Mouse (Mus musculus) gastrocnemius, postnatal 25 days (tissue): ENCODE results near the gene Skap2. TPM values are rescaled to one million over a fixed set of nuclear protein-coding genes. Genes with fewer than 3 reads are reported as not detected.
A peak's percentile ranks its signal among the peaks of the same experiment; 100 is the strongest.

Experiments used
- DNase-seq: peaks from one replicate; pipeline ENCODE4 v3.0.0; 2022
- long read RNA-seq, 2 experiments: library from polyadenylated mRNA; stranded (forward); transcript quantifications; one replicate each; pipeline ENCODE4 v2.0.0; 2021
- total RNA-seq, 2 experiments: library from RNA; stranded (reverse); gene quantifications; 1 replicate in 1 of 2; 2 replicates in 1 of 2; pipeline ENCODE4 v1.2.3; 2021

Skap2 gene
- total RNA-seq = 1 to 10 TPM; 2.1 to 6.6 TPM
- long read RNA-seq, experiment 1, partial matches to known transcripts = 0 of 2 reads
- long read RNA-seq, experiment 1, other reads (novel, unspliced or antisense) = 1 of 2 reads
- long read RNA-seq, experiment 2, partial matches to known transcripts = 0 of 7 reads
- long read RNA-seq, experiment 2, other reads (novel, unspliced or antisense) = 3 of 7 reads

DNA sequence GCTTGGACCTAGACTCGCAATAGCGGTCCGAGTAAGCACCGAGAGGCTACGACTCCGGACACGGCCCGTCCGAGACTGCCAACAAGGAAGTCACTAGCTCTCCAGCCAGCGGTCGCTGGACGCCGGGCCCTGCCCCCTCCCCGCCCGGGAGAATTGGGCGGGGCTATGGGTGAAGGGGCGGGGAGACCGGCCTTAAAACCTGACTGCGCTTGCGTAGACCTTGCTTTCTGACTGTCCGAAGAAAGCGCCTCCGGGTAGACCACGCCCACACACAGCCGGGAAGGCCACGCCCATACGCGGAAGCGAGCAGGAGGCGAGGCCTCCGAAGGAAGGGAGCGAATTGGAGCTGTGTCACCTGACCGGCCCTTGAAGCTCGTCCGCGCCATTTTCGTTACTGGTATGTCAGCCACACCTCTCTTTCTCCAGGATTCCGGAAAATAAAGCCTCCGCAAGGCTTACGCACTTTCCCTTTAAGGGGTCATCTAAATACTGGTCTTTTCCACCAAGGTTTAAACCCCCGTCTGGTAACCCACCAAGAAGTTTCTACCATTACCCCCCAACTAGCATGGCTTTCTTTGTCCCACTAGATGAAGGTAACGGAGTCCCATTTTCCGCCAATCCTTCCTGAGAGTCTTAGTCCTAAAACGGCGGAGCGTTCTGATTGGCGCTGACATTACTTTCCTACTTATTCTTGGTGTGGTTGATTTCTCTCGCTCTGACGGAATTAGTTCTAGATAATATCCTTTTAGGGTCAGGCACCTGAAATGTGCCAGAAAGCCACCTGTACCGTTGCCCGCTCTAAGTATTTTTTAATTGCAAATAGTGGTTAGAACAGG is at the start of gene Skap2:
Skap2 (minus strand) TSS at position 141 of the 836 bp plus-strand sequence.
- DNase-seq = peak; percentile 99

DNA sequence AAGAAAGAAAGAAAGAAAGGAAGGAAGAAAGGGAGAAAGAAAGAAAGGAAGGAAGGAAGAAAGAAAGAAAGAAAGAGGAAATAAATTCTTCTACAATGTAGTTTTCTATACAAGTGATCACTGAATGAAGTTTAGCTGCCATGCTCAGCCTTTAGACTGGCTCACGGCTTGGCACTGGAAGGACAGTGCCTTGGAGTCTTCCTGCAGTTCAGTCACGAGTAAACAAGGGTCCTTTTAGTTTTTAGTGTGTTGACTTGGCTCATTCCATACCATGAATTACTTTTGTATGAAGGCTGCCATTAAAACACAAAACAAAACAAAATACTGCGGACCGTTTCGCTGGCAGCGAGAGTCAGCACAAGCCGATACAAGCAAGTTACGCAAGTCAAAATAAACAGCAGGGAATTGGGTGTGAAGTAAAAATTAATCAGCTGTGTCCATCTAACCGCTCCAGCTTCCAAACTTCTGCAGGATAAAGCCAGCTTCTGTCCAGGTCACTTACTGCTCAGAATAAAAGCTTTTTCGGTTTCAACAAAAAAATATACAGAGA is 46.6 kb upstream of the Skap2 start:
- DNase-seq = no peak

DNA sequence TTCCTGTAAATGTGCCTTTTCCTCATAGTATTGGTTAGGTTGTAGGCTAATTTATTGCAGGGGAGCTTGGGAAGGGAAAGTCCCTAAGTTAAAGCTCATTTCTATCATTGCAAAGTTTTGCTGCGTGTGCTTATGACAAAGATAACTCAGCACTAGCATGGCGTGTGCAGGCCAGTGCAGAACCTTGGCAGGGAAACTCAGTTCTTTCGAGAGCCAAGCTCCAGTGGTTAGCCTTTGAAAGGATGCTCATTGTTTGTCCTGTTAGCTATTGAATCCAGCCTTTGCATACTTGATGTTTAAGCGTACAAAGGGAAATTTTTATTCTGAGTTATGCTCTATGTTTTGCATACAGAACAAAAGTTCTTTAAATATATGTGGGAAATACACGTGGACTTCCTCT is 45.8 kb upstream of the Skap2 start:
- no peak for DNase-seq

DNA sequence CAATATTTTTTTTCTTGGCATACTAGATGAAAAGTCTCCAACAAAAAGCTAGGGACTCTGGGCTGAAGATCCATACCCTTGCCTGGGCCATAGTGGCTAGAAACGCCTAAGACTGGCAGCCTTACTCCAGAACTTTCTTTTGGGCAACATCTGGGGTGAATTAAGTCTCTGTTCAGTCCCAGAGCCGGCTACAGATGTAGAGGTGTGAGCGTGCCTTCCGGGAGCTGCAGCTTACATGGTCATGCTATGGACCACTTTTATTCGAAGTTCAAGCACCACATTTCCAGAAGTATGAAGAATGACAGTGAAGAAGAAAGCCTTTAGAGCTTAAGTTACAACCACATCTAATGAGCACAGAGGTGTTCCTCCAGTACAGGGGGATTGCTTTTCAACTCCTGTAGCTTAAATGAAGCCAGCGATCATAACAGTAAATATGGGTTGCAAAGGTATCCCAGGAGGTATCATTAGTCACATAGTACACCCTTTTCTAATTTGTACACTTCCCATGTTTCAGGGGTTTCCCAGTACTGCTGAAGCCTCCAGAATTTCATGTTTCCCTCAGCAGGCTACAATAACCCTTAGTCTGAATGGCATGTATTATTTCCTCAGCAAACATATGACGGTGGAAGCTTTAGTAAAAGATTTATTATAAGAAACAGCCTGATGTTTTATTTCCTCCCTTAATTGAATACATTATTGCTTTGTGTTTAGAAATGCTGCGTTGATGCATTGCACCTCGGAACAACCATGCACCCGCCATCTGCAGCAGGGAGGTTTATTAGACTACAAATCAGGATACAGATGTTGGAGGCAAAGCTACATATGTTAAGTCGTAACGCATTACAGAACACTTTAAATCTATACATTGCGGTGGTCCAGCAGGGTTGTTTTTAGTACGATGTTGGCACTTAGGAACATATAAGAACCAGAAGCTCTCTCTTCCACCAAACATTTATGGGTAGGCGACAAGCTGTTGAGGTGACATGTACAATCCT is 41.5 kb upstream of the Skap2 start:
- no peak for DNase-seq

DNA sequence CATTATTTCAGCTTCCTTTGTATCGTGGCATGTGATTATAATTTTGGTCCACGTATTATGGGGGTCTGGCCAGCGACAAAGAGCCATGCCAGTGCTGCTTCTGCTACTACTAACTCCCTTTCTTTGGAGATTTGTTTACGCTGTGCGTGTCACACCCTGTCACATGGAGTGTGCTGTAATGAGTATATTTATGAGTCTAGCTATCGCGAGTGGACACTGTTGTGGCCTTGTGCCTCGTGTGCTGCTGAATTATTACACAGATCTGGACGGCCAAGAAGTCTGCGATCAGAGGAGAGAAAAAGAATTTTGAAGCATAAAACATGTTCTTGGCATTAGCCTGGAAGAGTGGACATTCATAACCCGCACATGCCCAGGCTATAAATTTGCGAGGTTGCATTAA is 37.7 kb upstream of the Skap2 start:
- DNase-seq = no peak

DNA sequence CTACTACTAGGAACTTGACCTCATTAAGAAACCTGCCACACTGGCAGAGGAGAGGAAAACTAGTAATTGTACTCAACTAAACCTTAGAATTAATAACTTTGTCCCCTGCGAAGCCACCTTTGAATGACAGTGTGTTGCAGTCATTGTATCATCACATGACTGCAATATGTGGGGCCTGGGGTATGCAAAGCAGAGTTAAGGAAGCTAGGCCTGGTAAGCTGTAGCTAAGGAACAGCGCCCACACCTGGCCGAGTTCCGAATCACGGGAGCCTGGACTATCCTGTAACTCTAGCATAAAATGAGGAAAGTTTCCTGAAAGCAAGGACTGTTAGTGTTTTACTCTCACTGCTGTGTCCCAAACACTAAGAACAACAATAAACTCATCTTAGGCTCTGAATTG is 33.2 kb upstream of the Skap2 start:
- no peak for DNase-seq

DNA sequence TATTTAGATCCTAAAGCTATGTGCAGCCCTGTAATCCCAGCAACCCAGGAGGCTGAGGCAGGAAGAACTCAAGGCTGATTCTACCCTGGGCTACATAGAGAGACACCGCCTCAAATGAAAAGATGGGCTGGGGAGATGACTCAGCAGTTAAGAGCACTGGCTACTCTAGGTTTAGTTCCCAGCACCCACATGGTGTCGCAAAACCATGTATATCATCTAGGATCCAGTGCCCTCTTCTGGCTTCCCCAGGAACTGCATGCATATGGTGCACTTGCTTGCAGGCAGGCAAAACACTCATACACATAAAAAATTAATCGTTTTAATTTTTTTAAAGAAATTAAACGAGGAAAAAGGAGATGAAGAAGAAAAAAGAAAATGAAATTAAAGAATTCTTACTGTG is 23.7 kb upstream of the Skap2 start:
- no peak for DNase-seq

DNA sequence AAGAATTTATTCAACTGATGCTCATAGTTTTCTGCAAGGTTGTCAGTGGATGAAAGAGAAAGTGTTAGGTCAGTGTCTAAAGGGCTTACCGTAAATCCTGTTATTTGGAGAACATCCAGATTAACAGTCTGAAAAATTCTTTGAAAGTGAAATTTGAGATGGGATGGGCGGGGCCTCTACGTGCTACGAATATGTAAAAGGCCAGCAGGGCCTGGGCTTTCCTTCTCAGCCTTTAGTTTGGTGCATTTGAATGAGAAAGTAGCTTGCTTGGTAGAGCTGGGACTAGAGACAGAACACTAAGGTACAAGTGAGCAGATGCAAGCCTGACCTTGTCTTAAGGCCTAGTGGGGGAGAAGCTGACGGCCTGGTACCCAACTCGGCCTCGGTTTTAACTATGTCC is 18.8 kb upstream of the Skap2 start:
- DNase-seq = no peak

GRCm38 (mm10) chr6:52028131-52028530 is 15.8 kb upstream of the Skap2 start:
- DNase-seq = no peak

- DNase-seq = no peak
Observed at GRCm38 (mm10) chr6:52027181-52027580, 14.8 kb upstream of the Skap2 start.

DNA sequence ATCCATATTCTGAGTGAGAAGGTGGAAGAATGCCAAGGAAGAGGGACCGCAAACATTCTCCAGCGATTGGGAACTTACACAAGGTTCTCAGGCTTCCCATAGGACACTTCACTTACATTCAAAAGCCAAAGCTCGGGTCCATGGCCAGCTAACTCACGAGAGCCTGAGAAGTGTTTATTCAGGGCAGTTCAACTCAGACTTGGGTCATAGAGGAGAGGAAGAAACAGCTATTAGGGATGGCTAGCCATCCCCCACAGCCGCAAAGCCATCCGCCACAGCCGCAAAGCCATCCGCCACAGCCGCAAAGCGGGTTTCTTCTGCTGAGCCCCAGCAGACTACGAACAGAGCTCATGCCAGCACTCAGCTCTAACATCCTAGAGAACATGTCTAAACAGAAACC is 13.9 kb upstream of the Skap2 start:
- no peak for DNase-seq

DNA sequence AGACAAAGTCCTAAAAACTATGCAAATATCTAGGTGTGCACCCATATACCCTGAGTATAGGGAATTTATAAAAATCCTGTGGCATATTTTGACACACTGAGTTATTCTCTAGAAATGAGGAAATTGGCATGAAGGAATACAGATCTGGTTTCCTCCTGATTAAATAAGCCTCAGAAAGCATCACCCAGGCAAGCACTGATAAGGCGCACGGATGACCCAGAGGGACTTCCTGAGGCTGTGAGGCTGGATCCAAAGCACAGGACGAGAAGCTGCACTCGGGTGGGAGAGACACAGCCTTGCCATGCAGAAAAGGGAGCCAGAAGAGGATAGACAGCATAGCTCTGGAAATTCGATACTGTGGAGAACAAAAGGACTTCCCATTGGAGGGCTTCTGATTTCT is 12.4 kb upstream of the Skap2 start:
- DNase-seq = no peak

DNA sequence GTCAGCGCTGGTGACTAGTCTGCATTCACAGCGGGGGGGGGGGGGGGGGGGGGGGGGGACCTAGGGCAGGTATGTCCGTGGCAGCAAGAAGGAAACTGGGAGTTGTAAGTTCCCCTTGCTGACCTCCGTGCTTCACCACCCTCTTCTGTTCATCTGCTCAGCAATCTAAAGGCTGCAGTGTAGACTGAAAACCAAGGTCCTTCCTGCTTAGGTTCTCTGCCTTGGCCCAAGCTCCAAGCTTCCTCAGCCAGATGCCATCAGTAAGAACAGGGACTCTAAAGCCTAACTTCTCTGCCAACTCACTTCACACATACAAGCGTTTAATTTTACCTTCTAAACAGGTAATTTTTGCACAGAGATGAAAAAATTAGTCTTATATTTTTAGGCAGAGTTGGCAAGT is 10.0 kb upstream of the Skap2 start:
- DNase-seq = no peak

DNA sequence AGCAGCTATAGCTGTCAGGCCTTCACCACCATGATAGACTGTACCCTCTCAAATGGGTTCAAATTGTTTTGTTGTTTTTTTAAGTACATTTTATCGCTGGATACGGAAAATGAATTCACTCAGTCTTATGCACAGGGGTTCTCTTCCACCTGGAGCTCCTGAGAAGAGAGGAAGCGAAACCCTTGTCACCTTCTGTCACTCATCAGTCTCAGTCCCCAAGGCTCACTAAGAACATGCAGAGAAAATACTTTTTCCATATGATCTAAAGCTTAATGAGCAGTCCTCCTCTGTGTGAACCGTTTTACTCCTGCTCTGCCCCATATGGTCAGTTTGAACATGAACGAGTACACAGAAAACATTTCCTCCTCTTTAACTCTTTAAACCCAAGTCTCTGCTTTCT is 7.9 kb upstream of the Skap2 start:
- no peak for DNase-seq

DNA sequence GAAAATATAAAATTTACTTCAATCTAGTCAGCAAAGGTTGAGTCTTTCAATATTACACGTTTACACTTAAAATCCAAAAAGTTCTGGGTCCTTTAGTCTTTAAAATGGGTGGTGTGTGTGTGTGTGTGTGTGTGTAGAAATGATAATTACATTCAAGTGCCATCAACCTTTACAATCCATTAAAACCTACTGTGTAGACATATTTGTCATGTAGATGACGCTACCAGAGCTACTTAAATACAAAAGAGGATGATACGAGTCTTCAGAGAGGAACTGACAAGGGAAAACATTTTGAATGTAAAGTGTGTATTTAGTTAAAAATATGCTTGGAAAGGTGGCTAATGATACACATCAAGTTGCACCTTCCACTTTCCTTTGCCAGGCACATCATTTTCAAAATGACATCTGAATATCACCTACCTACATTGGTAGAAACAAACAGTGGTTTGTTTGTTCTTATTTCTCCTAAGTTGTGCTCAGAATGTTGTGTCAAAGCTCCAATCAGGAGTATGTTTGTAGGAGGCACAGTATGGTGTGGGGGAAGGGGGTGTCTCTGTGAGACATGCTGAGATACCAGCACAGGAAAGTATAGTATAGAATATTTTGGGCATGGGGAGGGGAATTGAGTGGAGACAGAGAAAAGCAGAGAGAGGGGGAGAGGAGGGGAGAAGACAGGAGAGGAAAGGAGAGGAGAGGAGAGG is 1.0 kb upstream of the Skap2 start:
- DNase-seq = no peak

GRCm38 (mm10) chr6:52011559-52012408 is 565 bp downstream of the Skap2 start:
- no peak for DNase-seq

DNA sequence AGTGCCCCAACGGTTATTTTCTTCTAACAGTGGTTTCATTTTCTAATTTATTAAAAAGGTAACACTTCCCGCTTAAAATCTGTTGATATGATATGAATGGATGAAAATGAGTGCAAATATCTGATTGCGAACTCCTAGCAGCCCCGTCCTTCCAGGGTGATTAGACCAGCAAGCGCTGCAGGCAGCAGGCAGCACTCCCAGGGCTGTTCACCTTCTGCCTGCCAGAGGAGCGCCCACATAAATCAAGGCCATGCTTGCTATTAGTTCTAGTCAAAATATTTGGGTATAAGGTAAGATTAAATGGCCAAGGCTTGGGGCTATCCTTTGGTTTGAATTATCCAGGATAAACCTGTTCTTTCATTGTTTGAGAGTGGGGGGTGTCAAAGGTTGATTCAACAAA is 3.0 kb downstream of the Skap2 start:
- no peak for DNase-seq

DNA sequence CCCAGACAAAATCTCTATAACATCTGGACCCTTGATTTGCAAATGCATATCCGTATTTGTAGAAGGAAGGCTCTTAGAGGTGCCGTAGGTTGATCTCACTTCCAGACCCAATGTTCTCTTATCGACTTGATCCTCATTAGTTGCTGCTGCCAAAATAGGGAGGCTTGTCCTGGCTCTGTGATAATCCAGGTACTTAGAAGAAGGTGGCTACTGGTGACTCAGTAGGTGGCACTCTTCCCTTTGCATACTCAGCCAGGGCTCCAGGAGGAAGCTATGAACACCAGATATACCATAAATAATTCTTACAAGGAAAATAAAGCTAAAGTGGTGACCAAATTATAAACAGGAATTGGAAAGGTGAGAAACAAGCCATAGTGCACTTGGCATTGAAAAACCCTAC is 3.6 kb downstream of the Skap2 start:
- no peak for DNase-seq

DNA sequence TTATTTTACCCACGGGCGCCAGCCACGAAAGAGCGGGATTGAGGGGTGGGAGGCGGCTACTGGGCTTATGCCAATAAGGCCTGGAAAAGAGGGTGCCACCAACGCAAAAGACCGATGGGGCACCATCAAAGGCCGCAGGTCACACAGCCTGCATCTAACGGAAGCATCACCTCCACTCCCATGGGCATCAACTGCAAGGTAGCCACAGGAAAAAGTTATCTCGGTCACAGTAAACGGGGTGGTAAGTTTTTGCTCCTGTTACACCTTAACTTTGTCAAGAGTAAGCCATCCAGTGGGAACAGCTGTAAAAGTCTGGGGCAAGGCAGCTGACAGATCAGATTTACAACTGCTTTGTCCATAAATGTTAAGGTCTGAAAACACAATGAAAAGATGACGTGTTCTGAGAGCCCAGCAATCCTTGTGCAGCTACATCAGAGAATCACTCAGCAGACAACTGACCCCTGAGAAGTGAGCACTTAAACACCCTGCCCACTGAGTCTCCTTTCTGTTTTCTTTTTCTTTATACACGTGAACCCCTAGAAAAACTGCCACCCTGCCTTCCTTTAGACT is 5.6 kb downstream of the Skap2 start:
- no peak for DNase-seq

GRCm38 (mm10) chr6:52005963-52006648 is 6.2 kb downstream of the Skap2 start:
- no peak for DNase-seq
